Mouse (Mus musculus) testis, adult 2 months (tissue): Measurements from ENCODE around the gene Pdf.

ENCODE experiments used
- CTCF ChIP-seq: fragments of 200-500 bp; IDR thresholded peaks from 2 replicates; pipeline ENCODE4 v1.5.1; 2012; ENCODE audit warnings: low read depth, mild to moderate bottlenecking, inconsistent platforms, low read length, moderate library complexity; ENCODE audit not compliant: control insufficient read depth, insufficient read depth, insufficient replicate concordance
- POLR2A ChIP-seq: fragments of 200-500 bp; IDR thresholded peaks from 2 replicates; pipeline ENCODE4 v1.6.1; 2012; ENCODE audit warnings: low read depth, mild to moderate bottlenecking, inconsistent platforms, low read length, moderate library complexity; ENCODE audit not compliant: control insufficient read depth

DNA sequence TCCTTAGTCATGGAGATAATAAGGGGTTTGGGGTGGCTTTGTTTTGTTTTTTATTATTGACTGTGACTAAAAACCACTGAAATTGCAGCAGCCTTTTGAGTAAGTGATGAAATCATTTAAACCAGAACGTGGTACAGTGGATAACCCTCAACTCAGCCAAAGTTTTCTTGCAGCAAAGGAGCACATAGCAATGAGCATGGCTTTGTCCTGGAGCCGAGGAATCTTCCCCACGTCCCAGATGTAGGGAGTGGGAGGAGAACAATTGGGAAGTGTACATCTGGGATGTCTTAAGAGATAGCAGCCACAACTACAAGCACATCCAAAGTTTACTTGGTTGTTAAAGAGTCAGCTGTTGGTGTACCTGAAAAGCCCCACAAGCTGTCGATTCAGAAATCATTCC, 51.0 kb downstream of the Pdf start:
- TF ChIP-seq CTCF (no peak), POLR2A (no peak)
